Comparison of ENCODE assay signal across 12 mouse cellular contexts in genomic region chr17:32917131-32917530, GRCm38 (mm10). TPM values are rescaled to one million over a fixed set of nuclear protein-coding genes. Genes with fewer than 3 reads are reported as not detected.
DNase-seq lines count a peak whose midpoint lies in the region; ATAC-seq and TF ChIP-seq lines count a peak whose summit lies in the region.
"Had no signal": no experiment of that assay in that cellular context is flagged by ENCODE, and none has a peak within 500 bp of the region (broad histone marks: within the 10 kb centered on the region; RNA-seq: fewer than 3 reads in every experiment).

Gene Cyp4f14, minus strand, starts transcription at chr17:32917342.

- H3K27me3 ChIP-seq in midbrain, embryonic 15.5 days (replicated peaks) = no peaks in the 10 kb centered on the region

- H3K9ac ChIP-seq in midbrain, embryonic 15.5 days = no peak within 1 kb of the TSS
- H3K9ac ChIP-seq: limb, embryonic 13.5 days had no signal

- no peak within 1 kb of the TSS for H3K4me2 ChIP-seq in midbrain, embryonic 15.5 days
- H3K4me2 ChIP-seq: limb, embryonic 13.5 days had no signal

- H3K9me3 ChIP-seq in midbrain, embryonic 15.5 days = no peaks in the 10 kb centered on the region

- H3K4me1 ChIP-seq in midbrain, embryonic 15.5 days = no peaks in the 10 kb centered on the region
- H3K4me1 ChIP-seq: limb, embryonic 13.5 days had no signal

- no peak within 1 kb of the TSS for H3K27ac ChIP-seq in midbrain, embryonic 15.5 days
- H3K27ac ChIP-seq: limb, embryonic 13.5 days had no signal

- intact Hi-C loops in heart, postnatal 10 days (cut with DNase I) = no loop called here

- no peak for TF ChIP-seq POLR2A in brain, embryonic 14.5 days (IDR thresholded peaks at IDR 0.05; ENCODE audit: borderline replicate concordance, extremely low read depth, insufficient read depth, insufficient read length, poor library complexity, severe bottlenecking)

- no peak within 1 kb of the TSS for H3K4me3 ChIP-seq in midbrain, embryonic 15.5 days
- H3K4me3 ChIP-seq: limb, embryonic 13.5 days; myocyte had no signal

- no peak for ATAC-seq in megakaryocyte-erythroid progenitor cell, adult 5-6 weeks (replicated peaks; ENCODE audit: low FRiP score, low TSS enrichment, poor library complexity, severe bottlenecking)
- no peak for ATAC-seq in midbrain, embryonic 15.5 days (replicated peaks)

- DNase-seq in kidney, adult 11 months = peak; percentile 74
- no peak for DNase-seq in kidney, postnatal 14 days
- peak; percentile 31 for DNase-seq in NIH3T3 (ENCODE audit: low read depth)
- DNase-seq in brain, embryonic 14.5 days (ENCODE audit: low read depth) = peak; percentile 27
- peak; percentile 17 to 47 for DNase-seq in heart, postnatal 10 days
- DNase-seq in urinary bladder, postnatal 14 days (ENCODE audit: low spot score) = no peak
- DNase-seq: thymus, postnatal 36 days had no signal

- WGBS in midbrain, embryonic 15.5 days = 57% methylated on average over 2 of the region's 2 CpGs

- TF ChIP-seq CTCF in brain, embryonic 14.5 days (IDR thresholded peaks at IDR 0.05; ENCODE audit: borderline replicate concordance, extremely low read depth, insufficient read depth, insufficient read length) = no peak

- no peaks in the 10 kb centered on the region for H3K36me3 ChIP-seq in midbrain, embryonic 15.5 days (replicated peaks)
- H3K36me3 ChIP-seq: limb, embryonic 13.5 days had no signal

RNA-seq across cellular contexts. Expression of gene Cyp4f14, which starts in this region (rescaled TPM):
- 0.04 and 0.15 TPM in 2 replicates for polyA plus RNA-seq in brain, embryonic 14.5 days (2012; rRNA removed)
- total RNA-seq in heart, postnatal 10 days (2021) = not detected
- not detected in 2 replicates for total RNA-seq in megakaryocyte-erythroid progenitor cell, adult 5-6 weeks (2014; fragmentation: Nextera tagmentation)
- total RNA-seq in megakaryocyte-erythroid progenitor cell, adult 5-6 weeks (2017) = not detected in 2 replicates
- 0.10 and 0.18 TPM in 2 replicates for polyA plus RNA-seq in midbrain, embryonic 15.5 days (2015; fragmentation: Nextera tagmentation; extraction: Ambion mirVana)
- total RNA-seq: common myeloid progenitor, adult 5-6 weeks had no signal
- polyA plus RNA-seq: limb, embryonic 13.5 days had no signal

Comparison
In these comparisons a context has a peak if more than half of its experiments do, and no peak if none do; other contexts are left out.
1. DNase-seq: peak in kidney, adult 11 months (single experiment) and NIH3T3 (single experiment); none in kidney, postnatal 14 days (single experiment) and urinary bladder, postnatal 14 days (single experiment).
2. Peak in DNase-seq in brain, embryonic 14.5 days; RNA of the gene not detected or under 1 TPM.
3. Peak in DNase-seq in heart, postnatal 10 days; RNA of the gene not detected or under 1 TPM.